Mouse (Mus musculus) MN1 (cell line): ENCODE results near the gene Abcc4.
"Not testable (repeated sequence)": the region's sequence is repeated elsewhere in the genome, so short reads cannot be mapped to it uniquely, and the experiment has no call there.

Experiments used
- DNase-seq: peaks from one replicate; pipeline ENCODE4 v3.0.0-alpha.2; 2016; ENCODE audit warnings: low spot score

Abcc4 gene

GRCm38 (mm10) chr14:118579013-118579728, 126.8 kb downstream of the Abcc4 start:
- no peak for DNase-seq

GRCm38 (mm10) chr14:118577895-118578294, 128.1 kb downstream of the Abcc4 start:
- DNase-seq = no peak

- no peak for DNase-seq
Observed at GRCm38 (mm10) chr14:118572688-118573245, 133.3 kb downstream of the Abcc4 start.

- no peak for DNase-seq
Observed at GRCm38 (mm10) chr14:118569586-118569985, 136.4 kb downstream of the Abcc4 start.

- no peak for DNase-seq
Observed at GRCm38 (mm10) chr14:118568116-118568673, 137.8 kb downstream of the Abcc4 start.

GRCm38 (mm10) chr14:118566809-118567208, 139.2 kb downstream of the Abcc4 start:
- DNase-seq = no peak

GRCm38 (mm10) chr14:118566214-118566688, 139.8 kb downstream of the Abcc4 start:
- peak; percentile 34 for DNase-seq

- no peak for DNase-seq
Observed at GRCm38 (mm10) chr14:118565696-118566095, 140.3 kb downstream of the Abcc4 start.

GRCm38 (mm10) chr14:118563570-118563969, 142.4 kb downstream of the Abcc4 start:
- DNase-seq = no peak

GRCm38 (mm10) chr14:118552901-118553475, 153.0 kb downstream of the Abcc4 start:
- no peak for DNase-seq

- DNase-seq = no peak
Observed at GRCm38 (mm10) chr14:118552390-118552789, 153.6 kb downstream of the Abcc4 start.

GRCm38 (mm10) chr14:118551725-118552285, 154.2 kb downstream of the Abcc4 start:
- no peak for DNase-seq

GRCm38 (mm10) chr14:118551061-118551724, 154.8 kb downstream of the Abcc4 start:
- DNase-seq = no peak

GRCm38 (mm10) chr14:118544493-118544892, 161.5 kb downstream of the Abcc4 start:
- no peak for DNase-seq

- no peak for DNase-seq
Observed at GRCm38 (mm10) chr14:118542947-118543346, 163.1 kb downstream of the Abcc4 start.

- no peak for DNase-seq
Observed at GRCm38 (mm10) chr14:118531539-118531938, 174.5 kb downstream of the Abcc4 start.

GRCm38 (mm10) chr14:118514280-118515031, 191.6 kb downstream of the Abcc4 start:
- no peak for DNase-seq

GRCm38 (mm10) chr14:118511715-118512114, 194.3 kb downstream of the Abcc4 start:
- not testable (repeated sequence) for DNase-seq

- no peak for DNase-seq
Observed at GRCm38 (mm10) chr14:118510793-118511192, 195.2 kb downstream of the Abcc4 start.

GRCm38 (mm10) chr14:118510216-118510615, 195.8 kb downstream of the Abcc4 start:
- no peak for DNase-seq

GRCm38 (mm10) chr14:118507829-118508228, 198.2 kb downstream of the Abcc4 start:
- no peak for DNase-seq
